Mouse (Mus musculus): ENCODE data around the gene Rin2. TPM values are rescaled to one million over a fixed set of nuclear protein-coding genes. Genes with fewer than 3 reads are reported as not detected.

Gene Rin2
- total RNA-seq, 2 experiments from 2014 or later = 25.2 to 31.4 TPM

GRCm38 (mm10) chr2:145785758-145786617 is 111.0 kb downstream of the Rin2 start:
- peak; percentile 30 to 47 for DNase-seq (ENCODE audit: low spot score in 2 of 2)

GRCm38 (mm10) chr2:145786618-145786932 is 111.6 kb downstream of the Rin2 start:
- no peak for DNase-seq (ENCODE audit: low spot score in 2 of 2)

- DNase-seq (ENCODE audit: low spot score in 2 of 2) = no peak
Observed at GRCm38 (mm10) chr2:145787486-145787885, 112.5 kb downstream of the Rin2 start.

- DNase-seq (ENCODE audit: low spot score in 2 of 2) = no peak
Observed at GRCm38 (mm10) chr2:145788562-145789346, 113.7 kb downstream of the Rin2 start.

GRCm38 (mm10) chr2:145793702-145794101 is 118.7 kb downstream of the Rin2 start:
- DNase-seq (ENCODE audit: low spot score in 2 of 2) = no peak

GRCm38 (mm10) chr2:145794318-145794954 is 119.4 kb downstream of the Rin2 start:
- peak; percentile 33 to 43 for DNase-seq (ENCODE audit: low spot score in 2 of 2)

GRCm38 (mm10) chr2:145797851-145798250 is 122.8 kb downstream of the Rin2 start:
- no peak for DNase-seq (ENCODE audit: low spot score in 2 of 2)

- no peak for DNase-seq (ENCODE audit: low spot score in 2 of 2)
Observed at GRCm38 (mm10) chr2:145798954-145799353, 123.9 kb downstream of the Rin2 start.

- no peak for DNase-seq (ENCODE audit: low spot score in 2 of 2)
Observed at GRCm38 (mm10) chr2:145801322-145802052, 126.5 kb downstream of the Rin2 start.

- no peak for DNase-seq (ENCODE audit: low spot score in 2 of 2)
Observed at GRCm38 (mm10) chr2:145802626-145803025, 127.6 kb downstream of the Rin2 start.

GRCm38 (mm10) chr2:145803822-145804342 is 128.9 kb downstream of the Rin2 start:
- DNase-seq (ENCODE audit: low spot score in 2 of 2) = no peak

- no peak for DNase-seq (ENCODE audit: low spot score in 2 of 2)
Observed at GRCm38 (mm10) chr2:145804524-145804923, 129.5 kb downstream of the Rin2 start.

- no peak for DNase-seq (ENCODE audit: low spot score in 2 of 2)
Observed at GRCm38 (mm10) chr2:145807276-145807675, 132.3 kb downstream of the Rin2 start.

- DNase-seq (ENCODE audit: low spot score in 2 of 2) = no peak
Observed at GRCm38 (mm10) chr2:145808251-145808650, 133.2 kb downstream of the Rin2 start.

- DNase-seq (ENCODE audit: low spot score in 2 of 2) = no peak
Observed at GRCm38 (mm10) chr2:145808667-145809066, 133.7 kb downstream of the Rin2 start.

GRCm38 (mm10) chr2:145810676-145811075 is 135.7 kb downstream of the Rin2 start:
- DNase-seq (ENCODE audit: low spot score in 2 of 2) = no peak

- no peak for DNase-seq (ENCODE audit: low spot score in 2 of 2)
Observed at GRCm38 (mm10) chr2:145812818-145813217, 137.8 kb downstream of the Rin2 start.

- no peak for DNase-seq (ENCODE audit: low spot score in 2 of 2)
Observed at GRCm38 (mm10) chr2:145817195-145817594, 142.2 kb downstream of the Rin2 start.

- no peak for DNase-seq (ENCODE audit: low spot score in 2 of 2)
Observed at GRCm38 (mm10) chr2:145822013-145822782, 147.2 kb downstream of the Rin2 start.

Measured in adrenal gland, adult 18-20 months (tissue).